Mouse (Mus musculus) naive thymus-derived CD4-positive, alpha-beta T cell, adult 2 months (primary cell): ENCODE measurements at regions not wholly inside any gene's neighbourhood (a gene's known extent, or its start where the extent isn't known, plus 50 kb on each side); places are given as distances from the start of the nearest gene placed in this dataset.

Experiments
- DNase-seq: peaks from one replicate; pipeline ENCODE4 v3.0.0-alpha.2; 2011; ENCODE audit warnings: low read depth

DNA sequence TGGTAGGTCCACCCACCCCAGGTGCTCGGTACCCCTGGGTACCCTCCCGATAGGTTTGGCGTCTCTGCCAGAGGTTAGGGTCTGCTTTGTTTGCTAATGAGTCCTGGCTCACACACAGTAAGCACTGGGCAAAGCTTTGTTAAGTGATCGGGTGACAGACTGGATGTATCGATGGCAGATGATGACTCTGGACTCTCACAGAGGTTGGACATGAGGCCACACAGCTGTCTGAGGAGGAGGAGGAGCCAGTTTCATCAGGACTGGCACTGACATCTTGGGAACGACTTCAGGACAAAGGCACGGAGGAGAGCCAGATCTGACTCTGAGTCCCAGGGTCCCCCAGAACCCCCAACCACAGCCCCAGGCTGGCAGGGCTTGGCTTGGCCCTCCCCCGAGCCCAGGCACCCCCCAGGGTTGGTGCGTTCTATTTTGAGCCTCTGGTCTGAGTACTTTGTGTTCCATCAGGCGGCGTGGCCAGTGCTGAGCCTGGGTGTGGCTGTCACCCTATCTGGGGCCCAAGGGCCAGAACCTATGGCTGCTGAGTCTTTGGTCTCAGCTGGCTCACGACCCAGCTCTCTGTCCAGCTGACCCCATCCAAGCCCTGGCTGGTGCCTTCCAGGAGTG lies 67.6 kb upstream of the Tmem189 start:
- no peak for DNase-seq

DNA sequence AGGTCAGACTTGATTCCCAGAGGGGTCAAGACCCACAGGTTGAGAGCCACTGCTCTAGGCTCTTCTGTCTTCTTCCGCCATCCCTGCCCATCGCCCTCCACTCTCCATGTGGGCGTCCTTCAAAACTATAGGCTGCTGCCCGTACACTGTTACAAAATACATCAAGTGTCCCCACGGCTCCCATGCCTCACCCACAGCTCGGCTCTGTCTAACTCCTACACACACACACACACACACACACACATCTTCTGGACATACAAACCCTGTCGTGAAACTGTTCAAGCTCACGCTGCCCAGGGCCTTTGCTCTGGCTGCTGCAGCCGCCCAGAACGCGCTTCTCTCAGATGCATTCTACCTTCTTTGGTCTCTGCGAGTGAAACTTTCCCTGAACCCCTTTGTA lies 67.1 kb upstream of the Tmem189 start:
- DNase-seq: no peak

DNA sequence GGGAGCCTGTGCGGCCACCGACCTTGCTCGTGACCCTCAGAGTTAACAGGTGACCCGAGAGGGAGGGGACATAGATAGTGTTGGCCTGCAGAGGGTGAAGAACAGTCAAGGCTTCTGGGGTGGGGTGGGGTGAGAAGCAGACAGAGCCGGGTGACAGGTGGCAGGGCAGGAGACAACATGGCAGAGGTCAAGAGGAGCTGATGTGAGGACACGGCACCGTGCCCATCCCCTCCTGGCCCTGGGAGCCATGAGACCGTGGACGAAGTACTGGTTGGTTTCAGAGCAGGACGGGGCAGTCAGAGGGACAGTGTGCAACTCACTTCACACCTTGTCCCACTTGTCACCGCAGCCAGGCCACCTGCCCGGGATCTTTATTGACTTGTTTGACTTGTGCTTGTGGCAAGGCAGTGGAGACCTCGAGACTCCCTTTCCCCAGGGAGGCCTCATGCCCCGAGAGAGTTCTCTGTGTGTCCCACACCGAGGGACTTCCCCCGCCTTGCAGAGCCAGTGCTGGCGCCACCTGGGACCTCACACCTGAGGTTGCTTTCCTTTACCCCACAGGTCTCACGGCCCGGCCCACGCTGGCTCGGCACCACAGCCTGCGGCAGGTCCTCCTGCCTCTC lies 65.4 kb upstream of the Tmem189 start:
- DNase-seq: no peak

DNA sequence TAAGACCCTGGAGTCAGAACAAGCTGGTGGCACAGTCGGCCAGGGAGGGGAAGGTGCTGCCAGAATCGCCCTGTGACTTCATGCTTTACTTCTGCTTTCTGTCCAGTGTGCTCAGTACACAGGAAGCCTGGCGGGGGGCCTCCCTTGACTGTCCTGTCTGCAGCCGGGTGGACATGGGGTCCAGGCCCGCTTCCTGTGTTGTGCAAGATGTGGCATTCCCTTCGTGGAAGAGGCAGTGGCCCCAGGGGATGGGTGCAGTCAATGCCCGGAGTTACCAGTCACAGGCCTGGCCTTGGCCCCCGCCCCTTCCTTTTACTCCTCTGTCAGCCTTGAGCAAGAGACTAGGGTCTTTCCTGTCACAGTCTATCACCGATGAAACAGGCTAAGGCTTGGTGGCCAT lies 64.3 kb upstream of the Tmem189 start:
- no peak for DNase-seq

DNA sequence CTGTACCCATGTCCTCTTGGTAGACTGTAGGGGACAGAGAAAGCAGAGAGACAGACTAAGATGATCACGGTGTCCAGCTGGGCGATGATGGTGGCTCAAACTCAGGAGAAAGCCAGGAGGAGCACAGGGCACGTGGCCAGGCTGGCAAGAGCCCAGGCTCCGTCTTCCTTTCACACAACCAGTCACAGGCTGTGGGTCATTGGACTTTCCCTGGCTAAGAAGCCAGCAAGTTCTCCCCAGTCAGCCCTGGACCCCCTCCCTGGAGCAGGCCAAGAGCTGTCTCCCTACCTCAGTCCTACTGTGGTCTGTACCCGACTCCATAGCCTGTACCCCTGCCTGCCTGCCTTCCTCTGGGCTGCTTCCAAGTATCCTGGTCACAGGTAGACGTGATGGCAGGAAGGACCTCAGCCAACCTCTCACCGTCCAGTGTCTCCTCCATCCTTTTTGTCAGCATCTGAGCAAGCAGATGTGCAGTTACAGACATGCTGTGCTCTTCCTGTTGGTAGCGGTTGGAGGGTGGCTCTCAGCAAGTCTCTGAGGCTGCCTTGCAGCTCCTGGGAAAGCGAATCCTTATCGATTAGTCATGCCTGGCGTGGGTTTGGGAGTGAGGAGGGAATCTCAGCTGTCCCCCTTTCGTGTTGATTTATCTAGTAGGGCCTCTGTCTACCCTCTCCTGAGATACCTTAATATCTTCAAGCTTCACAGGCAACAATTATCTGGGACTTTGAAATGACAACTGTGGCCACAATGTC lies 63.4 kb upstream of the Tmem189 start:
- DNase-seq: no peak

DNA sequence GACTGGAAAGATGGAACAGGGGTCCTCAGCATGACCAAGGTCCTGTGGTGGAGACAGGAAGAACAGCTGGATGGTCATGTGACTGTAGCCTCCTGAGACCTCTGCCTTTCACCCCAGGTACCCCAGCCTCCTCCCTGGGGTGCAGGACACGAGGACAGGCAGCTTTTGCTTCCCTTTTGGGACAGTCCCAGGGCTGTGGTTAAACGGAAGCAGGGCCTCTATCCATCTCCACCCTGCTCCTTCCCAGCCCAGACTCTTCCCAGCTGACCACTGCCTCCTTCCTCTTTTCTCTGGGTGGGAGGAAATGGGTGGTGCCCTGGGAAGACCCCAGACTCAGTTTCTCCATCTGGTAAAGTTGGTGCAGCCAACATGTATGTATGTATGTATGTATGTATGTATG lies 62.0 kb upstream of the Tmem189 start:
- DNase-seq: no peak

DNA sequence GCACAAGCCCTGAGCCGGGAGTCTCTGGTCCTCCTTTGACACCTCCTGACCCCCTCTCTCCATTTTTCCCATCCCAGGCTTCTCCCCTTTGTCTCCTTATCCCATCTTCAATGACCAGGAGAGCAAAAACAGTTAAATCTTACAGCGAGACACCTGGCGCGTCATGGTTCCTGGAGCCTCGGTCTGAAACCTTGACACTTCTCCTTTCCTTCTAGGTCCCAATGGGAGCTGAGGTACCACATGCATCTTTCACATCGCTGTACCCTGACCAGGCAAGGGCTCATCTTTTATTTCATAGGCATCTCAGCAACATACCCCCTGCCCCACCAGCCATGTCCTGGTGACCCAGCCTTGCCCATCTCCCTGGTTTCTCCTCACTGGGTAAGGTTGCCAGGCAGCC lies 58.7 kb upstream of the Tmem189 start:
- no peak for DNase-seq

DNA sequence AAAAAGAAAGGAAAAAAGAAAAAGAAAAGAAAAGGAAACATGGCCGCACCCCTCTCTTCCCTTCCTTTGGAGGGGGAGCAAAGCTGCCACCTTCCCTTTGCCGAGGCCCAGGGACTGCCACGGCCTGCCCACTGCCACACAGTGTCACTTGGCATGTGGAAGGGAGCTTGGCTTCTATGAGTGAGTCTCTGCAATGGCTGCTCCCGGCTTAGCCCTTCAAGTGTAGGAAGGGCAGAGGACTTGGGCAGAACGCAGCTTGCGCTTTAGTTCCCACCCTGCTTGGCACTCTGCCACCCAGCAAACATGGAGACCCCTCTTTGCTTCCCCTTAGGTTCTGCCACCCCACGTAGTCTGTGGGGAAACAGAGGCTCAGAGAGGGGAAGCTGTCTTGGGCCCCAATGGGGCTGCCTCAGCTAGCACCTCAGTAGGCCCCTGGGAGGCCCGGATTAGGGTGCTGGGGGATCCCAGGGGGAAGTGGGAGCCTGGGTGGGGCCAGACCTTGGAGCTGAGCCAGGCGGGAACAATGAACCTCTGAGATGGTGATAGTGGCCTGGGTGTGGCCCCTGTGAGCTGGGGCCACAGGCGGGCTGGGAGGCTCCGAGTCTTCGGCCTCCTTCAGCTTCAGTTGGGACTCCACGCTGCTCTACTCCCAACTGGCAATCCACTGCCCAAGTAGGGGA lies 57.7 kb upstream of the Tmem189 start:
- no peak for DNase-seq

DNA sequence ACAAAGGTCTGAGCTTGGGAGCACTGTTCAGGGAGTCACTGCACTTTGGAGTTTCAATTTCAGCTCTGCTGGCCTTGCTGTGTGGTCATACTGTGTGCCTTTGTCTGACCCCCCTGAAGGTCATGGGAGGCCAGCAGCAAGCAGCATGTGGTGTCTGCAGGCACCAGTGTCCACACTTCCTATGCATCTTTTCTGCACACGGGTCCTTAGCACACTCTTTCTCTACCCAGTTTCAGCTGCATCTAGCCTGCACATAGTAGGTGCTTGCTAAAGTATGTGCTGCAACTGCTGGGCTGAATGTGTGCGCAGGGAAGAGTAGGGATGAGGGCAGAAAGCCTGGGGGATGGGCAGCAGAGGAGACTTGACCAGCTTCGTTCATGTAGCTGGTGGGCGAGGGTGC lies 56.7 kb upstream of the Tmem189 start:
- no peak for DNase-seq

DNA sequence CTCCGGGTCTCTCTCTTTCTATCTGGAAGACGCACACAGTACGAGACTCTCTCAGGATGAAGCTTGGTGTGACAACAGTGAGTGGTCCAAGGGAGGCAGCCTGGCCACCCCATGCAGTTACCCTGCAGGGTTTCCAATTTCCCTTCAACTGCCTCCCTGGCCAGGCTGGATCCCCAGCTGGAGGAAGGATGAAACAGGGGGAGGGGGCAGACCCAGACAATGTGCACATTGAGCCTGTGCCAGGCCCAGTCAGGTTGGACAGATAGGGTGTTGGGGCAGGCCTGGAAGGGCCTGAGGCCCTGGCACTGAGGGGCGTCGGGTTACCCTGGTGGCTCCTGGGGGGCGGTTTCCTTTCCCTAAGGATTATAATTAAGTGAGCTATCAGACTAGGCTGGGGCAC lies 55.8 kb upstream of the Tmem189 start:
- no peak for DNase-seq

DNA sequence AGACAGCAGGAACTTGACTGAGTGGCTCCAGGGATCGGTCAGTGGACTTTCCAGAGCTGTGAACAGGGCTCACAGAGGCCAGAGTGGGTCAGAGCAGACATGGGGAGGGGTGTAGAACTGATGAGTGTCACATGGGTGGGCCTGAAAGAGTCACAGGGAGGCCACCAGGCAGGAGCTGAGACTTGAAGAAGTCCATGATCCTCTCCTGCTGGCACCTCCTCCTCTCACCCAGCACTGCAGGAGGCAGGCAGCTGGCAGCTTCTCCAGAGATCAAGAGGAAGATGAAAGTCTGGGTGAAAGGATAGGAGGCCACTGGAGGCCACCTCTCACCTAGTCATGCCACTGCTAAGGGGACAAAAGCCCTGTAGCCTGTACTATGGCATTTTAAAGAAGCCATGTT lies 54.5 kb upstream of the Tmem189 start:
- DNase-seq: no peak

DNA sequence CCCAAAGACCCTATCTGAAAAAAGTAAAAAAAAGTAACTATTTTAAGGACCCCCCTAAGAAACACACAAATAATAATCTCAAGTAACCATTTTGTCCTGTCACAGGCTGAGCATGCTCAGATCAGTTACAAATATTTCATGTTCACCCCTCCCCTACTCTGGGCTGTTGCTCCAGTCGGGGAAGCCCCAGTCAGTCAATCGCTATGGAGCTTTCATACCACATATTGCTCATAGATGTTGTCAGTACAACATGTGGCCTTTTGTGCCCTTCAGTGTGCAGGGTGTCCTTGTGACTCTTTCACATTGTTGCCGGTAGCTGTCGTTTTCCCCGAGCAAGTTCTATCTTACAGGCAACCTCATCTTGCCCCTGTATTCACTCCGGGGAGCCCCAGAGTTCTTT lies 52.9 kb upstream of the Tmem189 start:
- no peak for DNase-seq

DNA sequence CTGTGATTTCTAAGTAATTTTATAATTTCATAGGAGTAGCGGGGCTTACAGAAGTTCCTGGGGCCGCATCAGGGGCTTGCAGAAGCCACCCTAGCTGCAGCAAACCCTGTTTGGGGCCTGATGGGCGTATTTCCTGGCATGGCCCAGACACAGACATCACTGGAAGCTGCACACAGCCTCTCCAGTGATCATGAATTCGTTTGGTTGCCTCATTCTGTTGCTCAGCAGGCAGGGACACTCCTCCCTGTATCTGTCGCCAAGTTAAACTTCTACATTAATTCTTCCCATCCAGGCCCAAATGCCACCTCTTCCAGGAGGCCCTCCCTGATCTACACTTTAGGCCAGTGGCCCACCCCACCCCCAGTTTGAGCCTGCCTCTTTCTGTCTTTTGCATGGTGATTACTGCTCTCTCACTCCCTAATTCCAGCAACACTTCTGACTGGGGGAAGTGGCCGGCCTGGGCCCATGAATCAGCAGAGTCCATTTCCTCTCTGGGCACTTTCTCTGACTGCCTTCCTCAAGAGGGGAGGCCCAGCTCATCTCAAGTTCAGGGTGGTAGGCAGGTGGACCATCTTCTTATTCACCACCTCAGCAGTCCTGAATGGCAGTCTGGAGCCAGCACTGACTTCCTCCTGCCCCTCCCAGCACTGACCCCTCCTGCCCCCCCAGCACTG lies 51.0 kb upstream of the Tmem189 start:
- DNase-seq: no peak
